Mouse (Mus musculus) kidney, postnatal 14 days (tissue): ENCODE data around the gene Mink1.

Experiments used
- DNase-seq: peaks from one replicate; pipeline ENCODE4 v3.0.0; 2022; ENCODE audit warnings: mixed read lengths

Mink1 gene

GRCm38 (mm10) chr11:70638714-70639278 lies 76.1 kb downstream of the Mink1 start, which contains the start of gene Gp1ba:
TSS of gene Gp1ba (plus strand) at chr11:70639122.
- DNase-seq = no peak

GRCm38 (mm10) chr11:70639976-70640375 lies 77.3 kb downstream of the Mink1 start:
- no peak for DNase-seq

DNA sequence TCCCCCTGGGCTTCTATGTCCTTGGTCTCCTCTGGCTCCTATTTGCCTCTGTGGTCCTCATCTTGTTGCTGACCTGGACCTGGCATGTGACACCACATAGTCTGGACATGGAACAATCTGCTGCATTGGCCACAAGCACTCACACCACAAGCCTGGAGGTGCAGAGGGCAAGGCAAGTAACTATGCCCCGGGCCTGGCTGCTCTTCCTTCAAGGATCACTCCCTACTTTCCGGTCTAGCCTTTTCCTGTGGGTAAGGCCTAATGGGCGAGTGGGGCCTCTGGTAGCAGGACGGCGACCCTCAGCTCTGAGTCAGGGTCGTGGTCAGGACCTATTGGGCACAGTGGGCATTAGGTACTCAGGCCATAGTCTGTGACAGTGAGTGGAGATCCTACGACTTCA lies 78.6 kb downstream of the Mink1 start:
- DNase-seq = no peak

DNA sequence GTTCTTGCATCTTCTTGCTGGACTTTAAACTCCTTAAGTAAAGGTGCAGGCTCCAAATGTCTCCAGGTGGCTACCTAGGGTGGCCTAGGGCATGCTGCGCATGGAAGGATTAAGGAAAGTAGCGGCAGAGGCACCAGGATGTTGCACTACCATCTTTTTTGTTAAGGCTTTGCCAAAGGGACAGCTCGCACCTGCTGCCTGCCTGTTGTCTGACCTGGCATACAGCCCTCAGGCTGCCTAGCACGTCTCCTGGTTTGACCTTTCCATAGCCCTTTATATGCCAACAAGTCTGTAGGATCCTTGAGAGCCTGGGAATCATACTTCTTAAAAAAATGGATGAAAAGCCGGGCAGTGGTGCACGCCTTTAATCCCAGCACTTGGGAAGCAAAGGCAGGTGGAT lies 80.4 kb downstream of the Mink1 start:
- DNase-seq = no peak

GRCm38 (mm10) chr11:70644564-70645103 lies 82.0 kb downstream of the Mink1 start:
- DNase-seq = no peak

DNA sequence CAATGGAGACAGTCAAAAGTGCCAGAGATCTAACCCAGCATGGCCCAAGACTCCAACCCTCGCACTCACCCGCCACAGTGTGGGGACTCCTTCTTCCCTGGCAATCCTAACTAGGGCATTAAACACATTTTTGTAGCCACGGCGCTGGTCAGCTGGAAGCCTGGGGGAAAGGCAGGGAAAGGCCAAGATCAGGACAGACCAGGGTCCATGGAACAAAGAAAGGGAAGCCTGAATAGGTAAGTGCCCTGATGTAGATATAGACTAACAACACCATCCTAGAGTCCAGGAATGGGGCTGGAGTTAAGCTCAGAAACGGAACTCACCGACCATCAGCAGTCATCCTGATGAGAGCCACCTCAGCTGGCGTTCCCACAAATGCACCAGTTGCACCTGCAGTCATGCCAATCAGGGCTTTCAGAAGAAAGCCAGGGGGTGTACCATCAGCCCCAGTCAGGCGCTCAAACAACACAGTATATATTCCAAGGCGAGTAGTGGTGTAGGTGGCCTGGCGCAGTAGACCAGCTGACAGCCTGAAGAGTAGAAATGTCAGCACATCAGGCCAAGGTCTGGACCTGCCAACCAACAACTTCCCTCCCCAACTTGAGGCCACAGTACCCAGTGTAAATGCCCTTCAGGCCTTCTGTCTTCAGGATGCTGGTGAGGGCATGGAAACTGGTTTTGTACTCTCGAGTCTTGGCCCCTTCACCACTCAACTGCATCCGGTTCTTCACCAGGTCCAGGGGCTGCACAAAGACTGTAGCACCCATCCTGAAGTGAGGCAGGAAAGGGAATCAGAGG lies 83.0 kb downstream of the Mink1 start:
- DNase-seq = no peak

DNA sequence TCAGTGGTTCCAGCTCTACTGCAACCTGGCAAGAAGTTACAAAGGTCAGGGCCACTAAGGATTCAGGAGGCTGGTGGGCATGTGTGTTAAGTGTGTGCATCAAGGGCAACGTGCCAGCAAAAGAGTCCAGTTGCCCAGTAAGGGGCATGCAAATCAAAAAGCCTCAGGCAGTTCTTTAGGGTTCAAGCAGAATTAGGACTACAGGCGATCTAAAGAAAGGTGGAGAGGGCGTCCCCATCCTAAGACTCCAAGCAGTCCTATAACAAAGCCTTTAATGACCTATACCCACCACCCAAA lies 83.5 kb downstream of the Mink1 start:
- DNase-seq = peak; percentile 67

DNA sequence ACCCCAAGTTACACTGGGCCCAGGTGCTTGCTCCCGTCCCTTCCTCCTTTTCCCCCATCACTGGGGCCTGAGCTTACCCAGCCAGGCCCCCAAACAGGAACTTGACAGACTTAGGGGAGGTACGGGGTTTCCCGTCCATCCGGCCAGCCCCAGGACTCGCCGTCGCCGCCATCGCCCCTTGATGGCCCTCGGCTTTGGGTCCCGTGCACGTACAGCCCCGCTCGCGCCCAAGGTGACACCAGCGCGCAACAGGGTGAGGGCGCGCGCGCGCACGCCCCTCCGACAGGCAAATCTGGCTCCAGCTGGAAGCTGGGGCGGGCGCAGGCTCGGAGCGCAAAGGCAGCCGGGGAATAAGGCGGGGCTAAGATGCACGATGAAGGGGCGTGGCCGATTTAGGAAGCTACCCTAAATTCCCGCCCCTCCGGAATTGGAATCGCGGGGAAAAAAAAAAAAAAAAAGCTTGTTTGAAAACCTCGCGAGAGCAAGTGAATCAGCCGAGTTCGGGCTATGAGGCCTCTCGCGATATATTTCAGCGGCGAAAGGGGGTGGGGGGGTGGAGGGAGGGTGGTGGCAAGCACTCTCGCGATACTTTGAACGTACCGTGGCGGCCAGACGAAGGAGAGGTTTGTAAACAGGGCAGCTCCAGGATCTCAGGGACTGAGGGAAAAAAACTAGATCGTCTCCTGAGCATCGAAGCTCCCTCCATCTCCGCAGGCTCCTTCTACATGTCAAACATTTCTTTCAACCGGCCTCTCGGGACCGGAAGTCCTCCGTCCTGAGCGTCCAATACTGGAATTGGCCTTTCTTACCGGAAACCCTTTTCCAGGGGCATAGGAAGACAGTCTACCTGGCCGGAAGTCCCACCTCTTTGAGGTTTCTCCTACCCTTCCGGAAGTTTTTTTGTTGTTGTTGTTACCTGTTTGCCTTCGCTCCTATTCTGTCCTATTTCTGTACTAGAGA lies 84.3 kb downstream of the Mink1 start, which contains the start of the genes Rnf167 and Slc25a11:
Gene Rnf167 (plus strand): TSS at position 545 of the 960 bp plus-strand sequence.
Gene Slc25a11 (minus strand): TSS at position 789 of the 960 bp plus-strand sequence.
- DNase-seq = peak; percentile 99

DNA sequence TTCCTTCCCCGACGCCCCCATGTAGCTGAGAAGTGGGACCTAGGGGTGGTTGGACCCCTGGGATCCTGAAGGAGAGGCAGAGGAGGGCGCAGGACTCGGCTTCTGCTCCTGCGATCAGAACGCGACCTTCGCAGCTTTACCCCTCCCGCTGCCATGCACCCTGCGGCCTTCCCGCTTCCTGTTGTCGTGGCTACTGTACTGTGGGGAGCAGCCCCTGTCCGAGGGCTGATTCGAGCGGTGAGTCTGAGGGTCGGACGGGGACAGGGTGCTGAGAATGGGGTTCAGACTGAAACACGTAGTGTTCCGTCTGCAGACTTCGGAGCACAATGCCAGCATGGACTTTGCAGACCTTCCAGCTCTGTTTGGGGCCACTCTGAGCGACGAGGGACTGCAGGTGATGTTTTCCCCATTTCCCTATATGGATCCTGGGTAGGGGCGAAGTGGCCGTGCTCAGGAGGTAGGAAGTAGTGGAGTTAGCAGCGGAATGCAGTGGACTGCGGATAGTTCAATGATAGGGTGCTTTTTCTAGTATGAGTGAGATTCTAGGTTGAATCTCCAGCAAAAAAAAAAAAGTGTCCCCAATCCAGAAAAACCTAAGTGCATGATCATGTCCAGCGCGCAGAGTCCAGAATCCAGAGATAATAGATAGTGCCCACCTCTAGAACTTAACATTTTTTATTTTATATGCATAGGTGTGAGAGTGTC lies 85.2 kb downstream of the Mink1 start:
- peak; percentile 43 for DNase-seq

GRCm38 (mm10) chr11:70648512-70648911 lies 85.8 kb downstream of the Mink1 start:
- DNase-seq = no peak

GRCm38 (mm10) chr11:70649185-70649734 lies 86.6 kb downstream of the Mink1 start:
- DNase-seq = no peak

- no peak for DNase-seq
Measured at GRCm38 (mm10) chr11:70650322-70651175, 87.9 kb downstream of the Mink1 start.

DNA sequence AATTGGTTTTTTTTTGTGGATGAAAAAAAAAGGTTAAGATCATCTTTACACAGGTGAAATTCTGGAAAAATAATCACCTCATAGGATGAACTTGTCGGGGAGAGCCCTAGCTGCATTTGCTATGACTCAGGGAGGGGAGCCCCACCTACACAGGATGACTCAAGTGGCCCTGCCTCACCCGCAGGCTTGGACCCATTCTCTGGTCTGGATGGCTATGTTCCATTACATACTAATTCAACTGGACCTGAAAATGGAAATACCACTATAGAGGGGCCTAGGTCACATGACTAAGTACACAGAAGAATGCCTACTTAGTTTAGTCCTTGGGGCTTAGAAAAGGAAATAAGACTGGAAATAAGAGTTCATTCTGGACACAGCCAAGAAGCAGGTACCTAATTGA lies 88.7 kb downstream of the Mink1 start:
- DNase-seq = no peak

DNA sequence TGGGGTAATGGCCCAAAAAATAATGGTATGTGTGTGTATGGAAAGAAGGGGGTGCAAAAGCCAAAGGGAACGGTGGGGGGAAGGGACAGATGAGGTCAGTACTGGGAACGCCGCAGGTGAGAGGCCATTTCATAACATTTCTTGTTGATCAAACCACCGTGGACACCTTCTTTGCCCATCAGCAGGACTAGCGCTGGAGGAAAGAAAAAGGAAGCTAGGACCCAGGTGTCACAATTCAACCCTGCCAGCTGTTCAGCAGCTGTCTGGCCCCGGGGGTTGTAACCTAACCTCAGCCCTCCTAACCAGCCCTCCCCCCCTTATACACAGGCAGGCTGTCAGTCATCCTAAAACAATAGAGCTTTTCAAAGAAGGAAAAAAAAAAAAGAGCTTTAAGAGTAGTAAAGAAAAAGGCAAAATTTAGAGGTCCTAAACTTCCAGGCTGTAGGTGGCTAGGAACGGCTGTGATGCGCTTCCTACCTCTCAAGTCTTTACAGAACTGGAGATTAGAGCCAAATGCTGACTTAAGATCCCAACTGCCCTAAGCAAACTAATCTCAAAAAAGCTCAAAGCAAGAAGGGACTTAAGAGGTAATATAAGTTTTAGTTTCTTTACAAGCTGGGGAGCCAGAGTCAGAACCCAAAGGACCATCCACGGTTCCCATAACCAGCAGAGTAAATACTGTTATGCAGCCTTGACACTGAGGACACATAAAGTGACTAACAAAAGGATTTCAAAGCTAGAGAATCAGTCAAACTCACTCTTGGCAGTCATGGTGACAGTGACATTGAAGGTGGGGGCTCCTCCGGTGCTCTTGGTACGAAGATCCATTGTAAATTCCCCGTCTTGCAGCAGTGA lies 89.6 kb downstream of the Mink1 start:
- no peak for DNase-seq

DNA sequence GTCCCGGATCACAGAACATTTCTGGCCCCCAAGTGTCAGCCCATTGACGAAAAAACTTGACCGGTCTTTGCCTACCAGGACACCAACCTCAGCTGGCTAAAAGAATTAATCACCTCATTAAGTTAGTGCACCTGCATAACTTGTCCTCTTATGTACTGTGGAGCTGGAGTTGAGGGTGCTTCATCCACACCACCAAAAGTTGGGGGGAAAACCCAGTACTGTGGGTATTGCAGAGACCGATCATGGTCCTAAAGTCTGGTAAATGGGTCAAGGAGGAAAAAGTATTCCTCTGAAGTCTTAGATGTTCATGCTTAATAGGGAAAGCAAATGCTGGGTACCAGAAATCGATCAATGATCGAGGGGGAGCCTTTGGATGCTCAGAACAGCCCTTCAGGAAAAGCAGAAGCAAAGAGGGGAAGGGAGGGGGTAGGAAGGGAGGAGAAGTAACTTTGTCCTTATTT lies 90.2 kb downstream of the Mink1 start:
- no peak for DNase-seq

- peak; percentile 78 for DNase-seq
Measured at GRCm38 (mm10) chr11:70653345-70654197, 90.9 kb downstream of the Mink1 start.

DNA sequence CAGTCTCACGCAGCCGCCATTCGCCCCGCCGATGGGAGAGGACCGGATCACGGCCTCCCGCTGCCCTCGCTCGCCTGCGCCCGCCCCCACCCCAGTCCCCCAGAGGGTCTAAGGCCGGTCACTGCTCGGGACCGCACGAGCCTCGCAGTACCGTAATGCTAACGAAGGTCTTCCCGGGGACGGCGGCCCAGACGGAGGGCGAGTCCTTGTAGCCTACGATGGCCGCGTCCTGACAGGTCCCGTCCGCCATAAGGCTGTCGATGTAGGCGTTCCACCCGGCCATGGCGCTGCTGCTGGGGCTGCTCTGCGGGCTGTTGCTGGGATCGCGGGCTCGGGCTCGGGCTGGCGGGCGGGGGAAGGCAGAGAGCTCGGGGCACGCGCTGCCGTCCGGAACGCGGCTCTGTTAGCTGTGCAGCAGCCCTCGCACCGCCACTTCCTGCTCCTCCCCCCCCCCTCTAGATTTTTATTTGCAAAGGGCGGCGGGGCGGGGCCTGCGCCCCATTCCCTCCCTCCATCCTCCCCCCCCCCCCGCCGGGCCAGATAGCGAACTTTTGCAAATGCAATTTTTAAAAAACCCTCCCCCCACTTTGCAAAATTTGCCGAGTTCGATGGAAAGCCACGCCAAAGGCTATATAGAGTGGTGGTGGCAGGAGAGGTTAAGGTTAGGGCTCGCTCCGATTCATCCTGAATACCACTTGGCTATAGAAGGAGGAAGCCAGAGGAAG lies 91.7 kb downstream of the Mink1 start, which contains the start of gene Pfn1:
Gene Pfn1 (minus strand): TSS at position 447 of the 725 bp plus-strand sequence.
- DNase-seq = peak; percentile 90

GRCm38 (mm10) chr11:70654923-70655570 lies 92.4 kb downstream of the Mink1 start:
- peak; percentile 91 for DNase-seq
